Mouse (Mus musculus): ENCODE results near the gene Snx22. TPM values are rescaled to one million over a fixed set of nuclear protein-coding genes. Genes with fewer than 3 reads are reported as not detected.

Gene Snx22
- polyA plus RNA-seq, 1 experiment from 2014 or later, result 0.96 TPM

- no peak for ATAC-seq (replicated peaks; ENCODE audit: low FRiP score, low TSS enrichment, low read depth)
- Histone ChIP-seq H3K27ac (ENCODE audit: low read depth) (no peak overlapping the region), H3K4me1 (replicated peaks; ENCODE audit: control insufficient read depth, insufficient read depth, low read length) (0 out of 2 replicates have a peak, but pooled peaks cover 7% of the 10 kb centered on the region), H3K9ac (ENCODE audit: low read length) (no peak overlapping the region), H3K4me2 (ENCODE audit: low read length) (no peak overlapping the region), H3K9me3 (ENCODE audit: control insufficient read depth, low read length) (no peaks in the 10 kb centered on the region), H3K27me3 (replicated peaks; ENCODE audit: control insufficient read depth, insufficient read depth, low read length) (no peaks in the 10 kb centered on the region), H3K4me3 (ENCODE audit: low read depth, low read length) (no peak overlapping the region), H3K36me3 (ENCODE audit: control insufficient read depth, insufficient read depth, low read length) (no peaks in the 10 kb centered on the region)
- 74% methylated on average over 3 of the region's 3 CpGs for WGBS
- DNase-seq (ENCODE audit: low spot score), result no peak
Measured at GRCm38 (mm10) chr9:66080804-66081459, 11.4 kb upstream of the Snx22 start.

GRCm38 (mm10) chr9:66078493-66078892 is 9.0 kb upstream of the Snx22 start:
- Histone ChIP-seq H3K27me3 (replicated peaks; ENCODE audit: control insufficient read depth, insufficient read depth, low read length) (no peaks in the 10 kb centered on the region), H3K27ac (ENCODE audit: low read depth) (no peak overlapping the region), H3K4me3 (ENCODE audit: low read depth, low read length) (no peak overlapping the region), H3K4me2 (ENCODE audit: low read length) (peak overlapping the region; percentile 29), H3K4me1 (replicated peaks; ENCODE audit: control insufficient read depth, insufficient read depth, low read length) (0 out of 2 replicates have a peak, but pooled peaks cover 7% of the 10 kb centered on the region), H3K9me3 (ENCODE audit: control insufficient read depth, low read length) (peaks cover 4% of the 10 kb centered on the region; the same call in 1 of the 2 replicates), H3K36me3 (ENCODE audit: control insufficient read depth, insufficient read depth, low read length) (no peaks in the 10 kb centered on the region), H3K9ac (ENCODE audit: low read length) (no peak overlapping the region)
- DNase-seq (ENCODE audit: low spot score), result no peak
- peak; percentile 50; the same call in 1 of the 2 replicates for ATAC-seq (replicated peaks; ENCODE audit: low FRiP score, low TSS enrichment, low read depth)
- 5% methylated on average over 14 of the region's 14 CpGs for WGBS

DNA sequence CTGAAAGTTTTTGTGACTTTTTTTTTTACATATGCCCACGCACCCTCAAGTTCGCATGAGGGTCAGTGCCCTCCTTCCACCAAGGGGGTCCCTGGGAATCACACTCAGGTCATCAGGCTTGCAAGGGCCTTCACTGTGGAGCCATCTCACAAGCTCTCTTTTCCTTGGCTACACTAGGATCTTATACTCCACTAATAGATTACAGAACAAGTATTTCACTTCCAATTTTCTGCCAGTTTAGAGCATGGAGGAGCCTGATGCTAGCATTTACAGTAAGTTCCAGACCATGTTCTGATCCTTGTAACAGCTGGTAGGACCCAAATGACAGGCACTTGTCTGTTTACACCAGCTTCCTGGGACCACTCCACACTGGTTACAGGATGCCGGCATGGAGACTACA is 8.6 kb upstream of the Snx22 start:
- 55% methylated on average over 3 of the region's 3 CpGs for WGBS

GRCm38 (mm10) chr9:66072754-66073153 is 3.2 kb upstream of the Snx22 start:
- Histone ChIP-seq H3K27ac (ENCODE audit: low read depth) (no peak overlapping the region), H3K36me3 (ENCODE audit: control insufficient read depth, insufficient read depth, low read length) (no peaks in the 10 kb centered on the region), H3K4me1 (replicated peaks; ENCODE audit: control insufficient read depth, insufficient read depth, low read length) (peaks cover 8% of the 10 kb centered on the region; the same call in 1 of the 2 replicates), H3K9ac (ENCODE audit: low read length) (no peak overlapping the region), H3K9me3 (ENCODE audit: control insufficient read depth, low read length) (peaks cover 4% of the 10 kb centered on the region; the same call in 1 of the 2 replicates), H3K27me3 (replicated peaks; ENCODE audit: control insufficient read depth, insufficient read depth, low read length) (peaks cover 21% of the 10 kb centered on the region), H3K4me3 (ENCODE audit: low read depth, low read length) (no peak overlapping the region), H3K4me2 (ENCODE audit: low read length) (no peak overlapping the region)
- 82% methylated on average over 7 of the region's 7 CpGs for WGBS
- no peak for ATAC-seq (replicated peaks; ENCODE audit: low FRiP score, low TSS enrichment, low read depth)
- DNase-seq (ENCODE audit: low spot score), result no peak

More for the DNA sequence above, 8.6 kb upstream of the Snx22 start:
- Histone ChIP-seq H3K9me3 (ENCODE audit: control insufficient read depth, low read length) (peaks cover 4% of the 10 kb centered on the region; the same call in 1 of the 2 replicates), H3K4me3 (ENCODE audit: low read depth, low read length) (no peak overlapping the region), H3K36me3 (ENCODE audit: control insufficient read depth, insufficient read depth, low read length) (no peaks in the 10 kb centered on the region), H3K27me3 (replicated peaks; ENCODE audit: control insufficient read depth, insufficient read depth, low read length) (no peaks in the 10 kb centered on the region), H3K27ac (ENCODE audit: low read depth) (no peak overlapping the region), H3K9ac (ENCODE audit: low read length) (no peak overlapping the region), H3K4me1 (replicated peaks; ENCODE audit: control insufficient read depth, insufficient read depth, low read length) (0 out of 2 replicates have a peak, but pooled peaks cover 7% of the 10 kb centered on the region), H3K4me2 (ENCODE audit: low read length) (no peak overlapping the region)
- DNase-seq (ENCODE audit: low spot score) (peak; percentile 51), ATAC-seq (replicated peaks; ENCODE audit: low FRiP score, low TSS enrichment, low read depth) (no peak)

- Histone ChIP-seq H3K4me3 (ENCODE audit: low read depth, low read length) (no peak overlapping the region), H3K9ac (ENCODE audit: low read length) (no peak overlapping the region), H3K36me3 (ENCODE audit: control insufficient read depth, insufficient read depth, low read length) (peaks cover 18% of the 10 kb centered on the region), H3K4me2 (ENCODE audit: low read length) (no peak overlapping the region), H3K4me1 (replicated peaks; ENCODE audit: control insufficient read depth, insufficient read depth, low read length) (peaks cover 8% of the 10 kb centered on the region; the same call in 1 of the 2 replicates), H3K9me3 (ENCODE audit: control insufficient read depth, low read length) (peaks cover 4% of the 10 kb centered on the region; the same call in 1 of the 2 replicates), H3K27ac (ENCODE audit: low read depth) (no peak overlapping the region), H3K27me3 (replicated peaks; ENCODE audit: control insufficient read depth, insufficient read depth, low read length) (peaks cover 29% of the 10 kb centered on the region)
- 89% methylated on average over 5 of the region's 5 CpGs for WGBS
- DNase-seq (ENCODE audit: low spot score) (no peak), ATAC-seq (replicated peaks; ENCODE audit: low FRiP score, low TSS enrichment, low read depth) (no peak)
Measured at GRCm38 (mm10) chr9:66070151-66070550, 632 bp upstream of the Snx22 start.

DNA sequence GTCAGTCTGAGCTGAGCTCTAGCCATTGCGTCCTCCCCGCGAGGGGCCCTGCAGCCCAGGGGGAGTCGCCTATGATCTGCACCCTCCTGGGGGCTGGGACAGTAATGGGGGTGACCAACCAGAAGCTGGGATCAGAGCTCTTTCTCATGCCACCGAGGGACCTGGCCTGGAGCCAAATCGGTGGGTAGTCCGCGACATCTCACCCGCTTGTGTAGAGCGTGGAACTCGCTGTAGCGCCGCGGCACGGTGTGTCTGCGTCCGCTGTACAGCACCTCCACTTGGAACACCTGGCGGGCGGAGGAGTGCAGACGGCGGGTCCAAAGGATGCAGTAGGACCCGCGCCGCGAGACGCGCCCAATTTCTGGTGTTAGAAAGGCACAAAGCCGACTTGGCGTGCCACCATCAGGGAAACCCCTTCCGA is 538 bp downstream of the Snx22 start:
- under 1% methylated on average over 30 of the region's 30 CpGs for WGBS
- Histone ChIP-seq H3K9ac (ENCODE audit: low read length) (peak overlapping the region; percentile 35; the same call in 1 of the 2 replicates), H3K9me3 (ENCODE audit: control insufficient read depth, low read length) (no peaks in the 10 kb centered on the region)

GRCm38 (mm10) chr9:66068056-66068455 is 1.5 kb downstream of the Snx22 start:
- Histone ChIP-seq H3K9me3 (ENCODE audit: control insufficient read depth, low read length) (no peaks in the 10 kb centered on the region), H3K9ac (ENCODE audit: low read length) (no peak overlapping the region), H3K36me3 (ENCODE audit: control insufficient read depth, insufficient read depth, low read length) (peaks cover 35% of the 10 kb centered on the region), H3K4me3 (ENCODE audit: low read depth, low read length) (no peak overlapping the region), H3K4me1 (replicated peaks; ENCODE audit: control insufficient read depth, insufficient read depth, low read length) (peaks cover 8% of the 10 kb centered on the region; the same call in 1 of the 2 replicates), H3K27me3 (replicated peaks; ENCODE audit: control insufficient read depth, insufficient read depth, low read length) (peaks cover 29% of the 10 kb centered on the region), H3K4me2 (ENCODE audit: low read length) (no peak overlapping the region), H3K27ac (ENCODE audit: low read depth) (no peak overlapping the region)
- WGBS, result 67% methylated on average over 4 of the region's 4 CpGs
- ATAC-seq (replicated peaks; ENCODE audit: low FRiP score, low TSS enrichment, low read depth) (no peak), DNase-seq (ENCODE audit: low spot score) (no peak)

More for the DNA sequence above, 538 bp downstream of the Snx22 start:
- H3K27ac ChIP-seq (ENCODE audit: low read depth), result no peak overlapping the region
- peak overlapping the region; percentile 45 for H3K4me3 ChIP-seq (ENCODE audit: low read depth, low read length)
- H3K4me1 ChIP-seq (replicated peaks; ENCODE audit: control insufficient read depth, insufficient read depth, low read length), result peaks cover 8% of the 10 kb centered on the region; the same call in 1 of the 2 replicates
- DNase-seq (ENCODE audit: low spot score) (no peak), ATAC-seq (replicated peaks; ENCODE audit: low FRiP score, low TSS enrichment, low read depth) (no peak)
- H3K27me3 ChIP-seq (replicated peaks; ENCODE audit: control insufficient read depth, insufficient read depth, low read length), result peaks cover 29% of the 10 kb centered on the region
- H3K4me2 ChIP-seq (ENCODE audit: low read length), result peak overlapping the region; percentile 99
- H3K36me3 ChIP-seq (ENCODE audit: control insufficient read depth, insufficient read depth, low read length), result peaks cover 26% of the 10 kb centered on the region

DNA sequence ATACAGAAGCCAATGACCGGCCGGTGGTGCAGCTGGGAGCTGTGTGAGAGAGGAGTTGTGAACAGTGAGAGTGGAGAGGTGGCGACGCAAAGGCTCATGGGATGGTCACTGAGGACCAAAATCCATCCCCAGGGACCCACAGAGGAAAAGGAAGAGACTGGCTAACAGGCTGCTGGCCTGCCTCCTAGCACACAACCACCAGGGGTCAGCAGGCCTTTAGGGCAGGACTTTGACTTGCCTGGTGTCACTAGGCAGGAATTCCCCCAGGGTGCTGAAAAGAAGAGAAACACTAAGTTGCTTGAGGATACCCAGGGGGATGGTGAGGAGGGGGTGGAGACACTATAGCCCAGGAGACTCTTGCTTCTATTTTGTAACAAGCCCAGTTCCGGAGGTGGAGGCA is 2.0 kb downstream of the Snx22 start:
- no peak overlapping the region for H3K4me2 ChIP-seq (ENCODE audit: low read length)
- WGBS, result 25% methylated on average over 5 of the region's 5 CpGs
- H3K27me3 ChIP-seq (replicated peaks; ENCODE audit: control insufficient read depth, insufficient read depth, low read length), result peaks cover 29% of the 10 kb centered on the region
- H3K9me3 ChIP-seq (ENCODE audit: control insufficient read depth, low read length), result no peaks in the 10 kb centered on the region
- no peak for ATAC-seq (replicated peaks; ENCODE audit: low FRiP score, low TSS enrichment, low read depth)
- no peak overlapping the region for H3K4me3 ChIP-seq (ENCODE audit: low read depth, low read length)
- H3K36me3 ChIP-seq (ENCODE audit: control insufficient read depth, insufficient read depth, low read length), result peaks cover 40% of the 10 kb centered on the region
- no peak overlapping the region for H3K27ac ChIP-seq (ENCODE audit: low read depth)
- peaks cover 8% of the 10 kb centered on the region; the same call in 1 of the 2 replicates for H3K4me1 ChIP-seq (replicated peaks; ENCODE audit: control insufficient read depth, insufficient read depth, low read length)
- no peak overlapping the region for H3K9ac ChIP-seq (ENCODE audit: low read length)
- no peak for DNase-seq (ENCODE audit: low spot score)
